Mouse (Mus musculus) neural tube, embryonic 14.5 days (tissue): Measurements from ENCODE around the gene Trim23. TPM values are rescaled to one million over a fixed set of nuclear protein-coding genes. Genes with fewer than 3 reads are reported as not detected.

ENCODE experiments used
- ATAC-seq: fragments of 200-750 bp; cut with Nextera tagmentation; 2 replicates; pipeline ENCODE4 v1.8.0; 2017; ENCODE audit warnings: low read depth, mild to moderate bottlenecking, moderate TSS enrichment, moderate library complexity
- H3K27ac ChIP-seq: fragments of 300-500 bp; sonication (generic); 2 replicates; pipeline ENCODE4 v1.5.1; 2014; ENCODE audit warnings: low read depth, mild to moderate bottlenecking, control low read depth, low read length, moderate library complexity, mixed read lengths
- H3K27me3 ChIP-seq: fragments of 300-500 bp; sonication (generic); 2 replicates; pipeline ENCODE4 v1.6.1; 2014; ENCODE audit warnings: low read length; ENCODE audit not compliant: control insufficient read depth, insufficient read depth
- H3K36me3 ChIP-seq: fragments of 300-500 bp; sonication (generic); 2 replicates; pipeline ENCODE4 v1.6.1; 2014; ENCODE audit warnings: low read length, mixed read lengths; ENCODE audit not compliant: control insufficient read depth, insufficient read depth
- H3K4me1 ChIP-seq: fragments of 300-500 bp; sonication (generic); 2 replicates; pipeline ENCODE4 v1.6.1; 2014; ENCODE audit warnings: low read length; ENCODE audit not compliant: control insufficient read depth, insufficient read depth
- H3K4me2 ChIP-seq: fragments of 300-500 bp; sonication (generic); 2 replicates; pipeline ENCODE4 v1.6.1; 2014; ENCODE audit warnings: mild to moderate bottlenecking, low read depth, low read length, control low read depth
- H3K4me3 ChIP-seq: fragments of 300-500 bp; sonication (generic); 2 replicates; pipeline ENCODE4 v1.5.1; 2014; ENCODE audit warnings: low read depth, low read length, control low read depth, mixed read lengths
- H3K9ac ChIP-seq: fragments of 300-500 bp; sonication (generic); replicated peaks from 2 replicates; pipeline ENCODE4 v1.6.1; 2014; ENCODE audit warnings: low read depth, mild to moderate bottlenecking, control low read depth, low read length, mixed read lengths
- H3K9me3 ChIP-seq: fragments of 300-500 bp; sonication (generic); 2 replicates; pipeline ENCODE4 v1.6.1; 2016; ENCODE audit warnings: low read length; ENCODE audit not compliant: control insufficient read depth
- WGBS: fragments of 180-500 bp; shearing (Covaris S2); extraction: QIAGEN DNeasy Blood & Tissue Kit; methylation state at CpG from one replicate; pipeline ENCODE4 v1.1.7; 2014; 5-methylcytosine and 5-hydroxymethylcytosine counted together
- polyA plus RNA-seq: library from polyadenylated mRNA; unstranded; fragments of >200 nt; fragmentation: Nextera tagmentation; extraction: Ambion mirVana; gene quantifications from 2 replicates; pipeline ENCODE4 v1.2.1, GENCODE M21; 2014

The Trim23 gene
- polyA plus RNA-seq, 1 experiment from 2014 or later, result 43.5 TPM

- WGBS, result under 1% methylated on average over 55 of the region's 55 CpGs
- Histone ChIP-seq H3K36me3 (no peaks in the 10 kb centered on the region), H3K4me3 (peak within 1 kb of the TSS; percentile 57), H3K4me1 (peaks cover 7% of the 10 kb centered on the region), H3K27ac (peak within 1 kb of the TSS; percentile 90), H3K4me2 (peak within 1 kb of the TSS; percentile 75), H3K9me3 (no peaks in the 10 kb centered on the region), H3K9ac (peak within 1 kb of the TSS; percentile 75), H3K27me3 (no peaks in the 10 kb centered on the region)
- peak; percentile 100 for ATAC-seq
Observed at GRCm38 (mm10) chr13:104228384-104229066, 49.9 kb downstream of the Trim23 start, which contains the start of the genes Cenpk and Ppwd1. Cenpk (plus strand) TSS chr13:104228611. Ppwd1 (minus strand) TSS chr13:104228843.

DNA sequence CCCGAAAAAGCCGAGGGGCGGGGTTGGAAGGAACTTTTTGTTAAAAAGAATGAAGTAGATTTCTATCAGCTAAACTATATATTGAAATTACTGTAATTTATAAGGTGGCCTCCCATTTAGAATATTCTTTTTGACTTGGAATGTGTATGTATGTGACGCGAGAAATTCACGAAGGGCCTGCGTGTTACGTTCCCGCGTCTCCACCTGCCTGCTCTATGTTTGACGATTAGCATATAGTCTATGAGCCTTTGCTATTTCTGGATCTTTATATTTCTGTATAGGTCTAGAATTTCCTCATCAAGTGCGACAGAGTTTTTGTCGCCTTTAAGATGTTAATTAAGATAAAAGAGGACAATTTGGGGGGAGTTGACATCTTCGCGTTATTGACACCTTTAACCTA, 50.6 kb downstream of the Trim23 start:
- H3K27ac ChIP-seq, result no peak overlapping the region
- 7% methylated on average over 15 of the region's 15 CpGs for WGBS

More for the DNA sequence above, 50.6 kb downstream of the Trim23 start:
- Histone ChIP-seq H3K36me3 (no peaks in the 10 kb centered on the region), H3K4me1 (peaks cover 7% of the 10 kb centered on the region), H3K27me3 (no peaks in the 10 kb centered on the region), H3K9ac (peak overlapping the region; percentile 52; the same call in 1 of the 2 replicates), H3K9me3 (no peaks in the 10 kb centered on the region), H3K4me3 (peak overlapping the region; percentile 57), H3K4me2 (peak overlapping the region; percentile 75)
- peak; percentile 29 for ATAC-seq

Other genes starting within 250 kb of the Trim23 start
- 63.6 and 71.6 TPM in 2 replicates for gene Nln, start 69.2 kb upstream of the Trim23 start, polyA plus RNA-seq
- 33.0 and 38.5 TPM in 2 replicates for gene Sgtb, start 69.1 kb upstream of the Trim23 start, polyA plus RNA-seq
- 62.5 and 64.0 TPM in 2 replicates for gene Trappc13, start 328 bp upstream of the Trim23 start, polyA plus RNA-seq
- 8.3 and 11.3 TPM in 2 replicates for gene Cenpk, start 49.8 kb downstream of the Trim23 start, polyA plus RNA-seq
- gene Ppwd1, start 50.0 kb downstream of the Trim23 start, polyA plus RNA-seq, result 8.3 and 8.5 TPM in 2 replicates
- 1.9 TPM in 2 replicates for gene Adamts6, start 109.0 kb downstream of the Trim23 start, polyA plus RNA-seq